Mouse (Mus musculus): ENCODE measurements at regions not wholly inside any gene's neighbourhood (a gene's known extent, or its start where the extent isn't known, plus 50 kb on each side); places are given as distances from the start of the nearest gene placed in this dataset.

DNA sequence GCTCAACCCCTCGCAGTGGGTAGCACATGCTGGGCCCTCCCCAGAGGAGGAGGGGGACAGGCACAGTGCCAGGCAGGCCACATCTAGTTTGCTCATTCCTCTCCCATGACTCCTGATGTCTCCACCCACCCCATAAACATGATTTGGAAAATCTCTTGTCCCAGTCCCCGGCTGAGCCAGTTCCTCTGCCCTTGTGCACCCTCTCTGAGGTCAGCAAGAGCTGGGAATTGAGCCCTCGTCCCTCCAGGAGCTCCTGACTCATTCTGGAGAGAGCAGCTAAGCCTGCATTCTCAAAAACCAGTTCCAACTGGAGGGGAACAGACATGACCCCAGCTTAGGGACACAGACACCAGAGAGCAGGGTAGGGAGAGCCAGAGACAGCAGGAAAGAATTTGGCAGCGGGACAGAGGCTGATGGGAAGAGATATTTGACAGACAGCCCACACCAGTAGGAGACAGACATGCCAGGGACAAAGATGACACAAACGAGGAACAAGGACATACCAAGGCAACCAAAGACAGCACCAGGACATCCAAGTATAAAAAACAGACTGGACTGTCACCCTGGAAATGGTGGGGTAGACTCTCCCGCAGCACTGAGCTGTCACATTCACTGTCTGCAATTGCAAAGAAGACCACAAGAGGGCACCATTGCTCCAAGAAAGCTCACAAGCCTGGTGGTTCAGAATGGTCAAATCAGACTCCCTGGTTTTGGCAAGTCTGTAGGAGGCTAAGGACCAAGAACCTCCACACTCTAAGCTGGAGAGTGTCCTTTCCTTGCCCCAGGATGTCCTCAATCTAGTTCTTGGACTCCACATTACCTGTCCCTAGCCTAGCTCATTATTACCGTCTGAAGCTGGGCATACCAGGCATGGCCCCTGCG, 58.8 kb upstream of the Thy1 start:
- Histone ChIP-seq H3K9me3 (no peaks in the 10 kb centered on the region), H3K36me3 (no peaks in the 10 kb centered on the region), H3K4me1 (peaks cover 16% of the 10 kb centered on the region), H3K27me3 (no peaks in the 10 kb centered on the region), H3K9ac (0 out of 2 replicates have a peak overlapping the region, but pooled peaks have one; percentile 6), H3K27ac (no peak overlapping the region), H3K4me3 (no peak overlapping the region), H3K4me2 (no peak overlapping the region)
- no peak for ATAC-seq (ENCODE audit: insufficient number of reproducible peaks, insufficient read depth, low FRiP score, low TSS enrichment, low read depth)
- WGBS, result 44% methylated on average over 8 of the region's 8 CpGs

DNA sequence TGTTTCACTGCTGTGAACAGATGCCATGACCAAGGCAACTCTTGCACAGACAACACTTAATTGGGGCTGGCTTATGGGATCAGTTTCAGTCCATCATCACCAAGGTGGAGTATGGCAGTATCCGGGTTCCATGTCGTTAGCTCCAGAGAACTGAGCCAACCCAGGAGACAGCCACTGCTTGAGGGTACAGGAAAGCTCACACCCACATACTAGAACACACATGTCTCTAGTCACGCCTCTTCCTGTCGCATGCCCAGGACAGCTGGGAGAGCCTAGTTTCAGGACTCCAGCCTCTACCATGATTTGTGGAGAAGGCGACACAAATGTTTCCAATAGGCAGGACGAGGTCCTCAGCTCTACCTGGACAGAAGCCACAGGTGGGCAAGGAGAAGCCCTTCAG, 55.2 kb upstream of the Thy1 start:
- no peak overlapping the region for H3K9ac ChIP-seq
- H3K27ac ChIP-seq, result peak overlapping the region; percentile 84; the same call in 1 of the 2 replicates
- H3K4me2 ChIP-seq, result no peak overlapping the region
- H3K4me1 ChIP-seq, result peaks cover 30% of the 10 kb centered on the region
- WGBS, result 81% methylated on average over 6 of the region's 6 CpGs
- no peaks in the 10 kb centered on the region for H3K27me3 ChIP-seq
- H3K4me3 ChIP-seq, result no peak overlapping the region
- no peaks in the 10 kb centered on the region for H3K36me3 ChIP-seq
- H3K9me3 ChIP-seq, result no peaks in the 10 kb centered on the region
- ATAC-seq (ENCODE audit: insufficient number of reproducible peaks, insufficient read depth, low FRiP score, low TSS enrichment, low read depth), result no peak

DNA sequence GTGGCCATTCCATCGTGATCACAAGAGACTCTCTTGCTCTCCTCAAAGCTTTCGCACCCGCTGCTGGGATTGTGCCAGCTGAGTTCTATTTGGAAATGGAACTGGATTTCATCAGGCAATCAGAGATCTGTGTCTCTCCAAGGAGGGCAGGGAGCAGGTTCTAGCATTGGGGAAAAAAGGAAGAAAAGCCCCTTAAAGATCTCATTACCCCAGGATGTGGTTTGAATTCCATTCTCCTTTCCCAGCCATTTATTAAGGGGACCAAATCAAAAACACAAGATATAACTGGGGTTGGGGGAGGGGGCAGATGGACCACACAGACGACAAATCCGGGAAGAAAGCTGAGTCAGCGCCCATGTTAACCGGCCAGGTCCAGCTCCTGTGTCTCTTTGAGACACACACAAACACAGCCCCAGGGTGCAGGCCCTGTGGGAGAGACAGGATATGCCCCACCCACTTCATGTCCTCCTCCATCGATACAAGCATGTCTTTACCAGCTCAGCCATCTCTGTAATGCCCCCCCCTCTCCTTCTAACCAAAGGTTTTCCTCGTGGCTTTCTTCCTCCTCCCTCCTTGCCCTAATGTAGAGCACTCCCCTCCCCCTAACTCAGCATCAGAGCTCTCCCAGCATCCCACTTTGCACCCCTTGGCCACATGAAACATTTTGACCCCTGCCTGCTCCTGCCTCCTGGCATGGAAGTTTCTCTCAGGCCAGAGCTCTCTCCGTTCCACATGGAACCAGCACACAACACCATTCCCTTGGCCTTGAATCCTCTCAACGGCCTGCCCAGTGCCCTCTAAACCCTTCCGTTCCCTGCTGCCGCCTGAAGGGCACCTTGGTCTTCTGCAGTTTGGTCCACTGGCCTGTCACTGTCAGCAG, 54.0 kb upstream of the Thy1 start:
- Histone ChIP-seq H3K36me3 (no peaks in the 10 kb centered on the region), H3K9me3 (no peaks in the 10 kb centered on the region), H3K27ac (peak overlapping the region; percentile 84), H3K9ac (0 out of 2 replicates have a peak overlapping the region, but pooled peaks have one; percentile 11), H3K4me3 (no peak overlapping the region), H3K4me2 (peak overlapping the region; percentile 27; the same call in 1 of the 2 replicates), H3K4me1 (peaks cover 43% of the 10 kb centered on the region), H3K27me3 (no peaks in the 10 kb centered on the region)
- 23% methylated on average over 13 of the region's 13 CpGs for WGBS
- no peak for ATAC-seq (ENCODE audit: insufficient number of reproducible peaks, insufficient read depth, low FRiP score, low TSS enrichment, low read depth)

DNA sequence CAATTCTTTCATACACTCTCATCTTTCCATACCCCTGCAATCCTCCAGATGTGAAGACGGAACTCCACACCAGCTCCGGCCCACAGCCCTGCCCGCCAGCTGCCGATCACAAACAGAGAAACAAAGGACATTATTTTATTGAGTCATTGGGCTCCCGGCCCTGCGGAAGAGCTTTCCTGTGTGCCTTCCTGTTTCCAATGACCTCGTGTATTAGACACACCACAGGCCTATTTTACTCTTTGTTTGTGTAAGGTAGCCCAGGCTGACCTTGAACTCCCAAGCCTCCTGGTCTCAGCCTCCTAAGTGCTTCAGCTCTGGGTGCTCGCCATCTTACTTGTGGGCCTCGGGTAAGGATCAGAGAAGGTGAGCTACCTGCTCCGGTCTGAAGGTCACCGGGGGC, 53.1 kb upstream of the Thy1 start:
- ATAC-seq (ENCODE audit: insufficient number of reproducible peaks, insufficient read depth, low FRiP score, low TSS enrichment, low read depth), result no peak
- 57% methylated on average over 11 of the region's 11 CpGs for whole genome bisulfite sequencing
- Histone ChIP-seq H3K4me3 (no peak overlapping the region), H3K9ac (no peak overlapping the region), H3K9me3 (no peaks in the 10 kb centered on the region), H3K36me3 (no peaks in the 10 kb centered on the region), H3K4me1 (peaks cover 43% of the 10 kb centered on the region), H3K27ac (peak overlapping the region; percentile 84; the same call in 1 of the 2 replicates), H3K4me2 (no peak overlapping the region), H3K27me3 (no peaks in the 10 kb centered on the region)

DNA sequence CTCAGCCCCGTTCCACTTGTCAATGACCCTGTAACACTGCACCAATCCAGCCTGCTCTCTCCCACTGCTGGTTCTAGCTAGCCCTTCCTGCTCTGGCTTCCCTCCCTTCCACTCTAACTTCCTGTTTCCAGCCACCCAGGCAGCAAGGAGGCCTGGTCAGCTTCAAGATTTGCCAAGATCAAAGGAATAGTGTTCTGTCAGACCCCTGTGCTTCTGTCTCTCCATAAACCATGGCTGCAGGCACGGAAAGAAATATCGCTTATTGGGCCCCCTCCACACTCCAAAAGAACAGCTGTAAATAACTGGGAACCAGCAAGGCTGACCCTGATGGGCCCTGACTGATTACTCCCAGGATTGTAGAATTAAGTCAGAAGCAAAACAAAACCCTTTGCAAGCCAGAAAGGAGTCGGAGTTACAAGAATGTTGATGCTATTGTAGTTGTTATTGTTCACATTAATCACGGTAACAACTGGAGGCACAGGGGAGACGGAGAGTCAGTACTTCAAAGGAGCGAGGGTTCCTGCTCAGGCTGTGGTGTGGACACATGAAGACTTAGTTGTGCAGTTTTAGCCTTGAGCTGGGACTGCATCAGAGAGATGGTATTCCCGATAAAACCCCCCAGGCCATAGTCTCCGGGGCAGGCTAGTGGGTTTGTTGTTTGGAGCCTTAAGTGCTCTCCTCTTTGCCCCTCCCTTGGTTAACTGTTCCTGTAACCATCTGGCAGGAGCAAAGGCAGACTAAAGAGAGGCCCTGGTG, 49.8 kb upstream of the Thy1 start:
- H3K9ac ChIP-seq, result 0 out of 2 replicates have a peak overlapping the region, but pooled peaks have one; percentile 28
- no peaks in the 10 kb centered on the region for H3K36me3 ChIP-seq
- 8% methylated on average over 9 of the region's 9 CpGs for WGBS
- no peak for ATAC-seq (ENCODE audit: insufficient number of reproducible peaks, insufficient read depth, low FRiP score, low TSS enrichment, low read depth)
- peak overlapping the region; percentile 58 for H3K27ac ChIP-seq
- no peak overlapping the region for H3K4me2 ChIP-seq
- peaks cover 50% of the 10 kb centered on the region for H3K4me1 ChIP-seq
- no peaks in the 10 kb centered on the region for H3K9me3 ChIP-seq
- H3K27me3 ChIP-seq, result no peaks in the 10 kb centered on the region
- no peak overlapping the region for H3K4me3 ChIP-seq
